Mouse (Mus musculus): ENCODE data around the gene Parp8. TPM values are rescaled to one million over a fixed set of nuclear protein-coding genes. Genes with fewer than 3 reads are reported as not detected.

Parp8 gene
- polyA plus RNA-seq, 1 experiment from 2014 or later: 9.8 TPM

DNA sequence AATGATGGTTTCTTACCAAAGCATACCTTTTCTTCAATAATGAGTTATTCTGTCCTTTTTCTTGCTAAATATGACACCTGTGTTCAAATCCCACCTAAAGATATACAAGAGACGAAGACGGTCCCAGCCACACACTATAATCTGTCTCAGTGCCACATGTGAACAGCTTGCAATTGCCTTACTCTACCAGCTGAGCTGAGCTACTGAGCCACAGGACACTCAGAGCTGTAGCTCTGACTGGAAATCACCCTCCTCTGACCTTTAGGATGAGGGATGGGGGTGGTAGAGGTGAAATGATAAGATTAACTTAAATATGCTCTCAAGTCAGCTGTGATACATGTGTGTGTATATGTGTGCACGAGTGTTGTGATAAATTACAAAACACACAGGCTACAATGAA is 57.9 kb downstream of the Parp8 start:
- DNase-seq (ENCODE audit: low spot score): no peak

- DNase-seq (ENCODE audit: low spot score): no peak
Observed at GRCm38 (mm10) chr13:116962480-116963462, 62.6 kb downstream of the Parp8 start.

- DNase-seq (ENCODE audit: low spot score): no peak
Observed at GRCm38 (mm10) chr13:116958776-116959589, 66.4 kb downstream of the Parp8 start.

- DNase-seq (ENCODE audit: low spot score): no peak
Observed at GRCm38 (mm10) chr13:116957577-116957976, 67.8 kb downstream of the Parp8 start.

GRCm38 (mm10) chr13:116951336-116951735 is 74.0 kb downstream of the Parp8 start:
- no peak for DNase-seq (ENCODE audit: low spot score)

DNA sequence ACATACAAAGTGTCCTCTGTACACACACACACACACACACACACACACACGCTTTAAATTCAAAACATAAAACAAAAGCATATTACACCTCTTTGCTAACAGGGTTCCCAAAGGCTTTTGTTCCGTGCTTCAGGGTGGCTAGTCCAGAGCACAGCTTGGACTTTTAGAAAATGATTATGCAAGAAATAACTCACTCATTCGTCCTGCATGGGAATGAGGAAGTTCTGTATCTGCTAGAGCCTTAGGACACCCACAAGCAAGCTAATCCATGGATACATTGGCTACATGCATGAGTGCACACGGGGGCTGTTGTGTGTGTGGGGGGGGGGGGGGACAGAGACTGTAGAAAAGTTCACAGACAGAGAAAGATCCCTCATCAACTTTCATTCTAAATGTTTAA is 75.8 kb downstream of the Parp8 start:
- DNase-seq (ENCODE audit: low spot score): no peak

DNA sequence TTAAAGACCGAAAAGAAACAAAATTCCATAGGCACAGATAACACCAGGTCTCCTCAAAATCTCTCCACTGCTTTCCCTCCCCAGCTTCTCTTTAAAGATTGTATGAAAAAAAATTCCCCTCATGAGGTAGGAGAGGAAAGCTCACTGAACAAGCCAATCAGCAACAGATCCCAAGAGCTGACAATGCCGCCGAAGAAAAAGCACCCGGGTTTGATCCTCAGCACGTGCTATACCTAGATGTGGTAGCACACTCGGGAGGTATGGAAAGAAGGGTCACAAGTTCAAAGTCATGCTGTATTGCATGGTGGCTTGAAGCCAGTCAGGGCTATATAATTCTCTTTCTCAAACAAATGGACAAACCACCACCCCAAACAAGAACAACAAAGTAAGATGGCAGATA is 76.3 kb downstream of the Parp8 start:
- no peak for DNase-seq (ENCODE audit: low spot score)

- DNase-seq (ENCODE audit: low spot score): no peak
Observed at GRCm38 (mm10) chr13:116948299-116948659, 77.1 kb downstream of the Parp8 start.

- DNase-seq (ENCODE audit: low spot score): no peak
Observed at GRCm38 (mm10) chr13:116947611-116948298, 77.6 kb downstream of the Parp8 start.

GRCm38 (mm10) chr13:116946566-116946965 is 78.8 kb downstream of the Parp8 start:
- no peak for DNase-seq (ENCODE audit: low spot score)

DNA sequence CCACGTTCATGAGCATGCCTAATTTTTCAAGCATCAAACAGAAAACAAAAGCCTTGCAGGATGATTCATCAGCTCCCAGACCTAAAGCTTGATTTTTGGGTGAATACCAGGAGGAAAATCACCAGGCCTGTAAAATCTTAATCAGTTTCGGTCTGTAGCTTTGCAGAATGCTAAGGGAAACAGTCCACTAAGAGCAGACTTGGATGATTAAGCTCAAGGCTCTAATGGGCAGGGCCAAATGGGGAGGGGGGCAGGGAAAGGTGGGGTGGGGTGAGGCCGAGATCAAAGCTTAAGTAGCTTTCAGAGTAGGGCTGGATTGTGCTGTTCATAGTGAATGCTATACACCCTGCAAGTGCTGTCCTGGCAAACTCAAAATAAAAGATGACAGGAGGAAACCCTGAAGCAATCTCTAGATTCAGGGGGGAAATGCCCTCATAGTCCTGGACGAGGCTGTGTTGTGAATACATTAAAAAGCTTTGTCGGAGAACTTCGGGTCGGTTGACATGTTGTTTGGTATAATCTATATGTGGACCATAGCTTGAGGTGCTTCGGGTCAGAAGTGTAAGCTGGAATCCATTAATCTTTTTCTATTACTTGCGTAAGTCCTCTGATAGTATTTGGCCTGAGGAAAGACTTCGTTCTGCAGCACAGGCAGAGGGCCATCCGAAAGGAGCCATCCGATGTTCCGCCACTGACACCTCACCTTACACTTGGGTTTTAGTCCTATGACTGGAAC is 83.9 kb downstream of the Parp8 start:
- no peak for DNase-seq (ENCODE audit: low spot score)

- DNase-seq (ENCODE audit: low spot score): no peak
Observed at GRCm38 (mm10) chr13:116940761-116941160, 84.6 kb downstream of the Parp8 start.

DNA sequence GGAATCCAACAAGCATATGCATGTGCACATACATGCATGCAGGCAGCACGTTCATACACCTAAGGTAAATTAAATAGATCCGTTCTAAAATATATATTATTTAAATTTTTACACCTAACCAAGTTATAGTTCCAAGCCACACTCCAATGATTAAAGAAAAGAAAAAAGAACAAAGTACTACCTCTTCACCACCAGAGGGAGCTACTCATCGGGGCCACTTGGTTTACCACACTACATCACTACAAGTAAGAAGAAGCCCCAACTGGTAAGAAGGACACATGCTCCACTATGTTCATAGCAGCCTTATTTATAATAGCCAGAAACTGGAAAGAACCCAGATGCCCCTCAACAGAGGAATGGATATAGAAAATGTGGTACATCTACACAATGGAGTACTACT is 88.3 kb downstream of the Parp8 start:
- peak; percentile 34 for DNase-seq (ENCODE audit: low spot score)

- no peak for DNase-seq (ENCODE audit: low spot score)
Observed at GRCm38 (mm10) chr13:116917387-116917930, 107.9 kb downstream of the Parp8 start.

DNA sequence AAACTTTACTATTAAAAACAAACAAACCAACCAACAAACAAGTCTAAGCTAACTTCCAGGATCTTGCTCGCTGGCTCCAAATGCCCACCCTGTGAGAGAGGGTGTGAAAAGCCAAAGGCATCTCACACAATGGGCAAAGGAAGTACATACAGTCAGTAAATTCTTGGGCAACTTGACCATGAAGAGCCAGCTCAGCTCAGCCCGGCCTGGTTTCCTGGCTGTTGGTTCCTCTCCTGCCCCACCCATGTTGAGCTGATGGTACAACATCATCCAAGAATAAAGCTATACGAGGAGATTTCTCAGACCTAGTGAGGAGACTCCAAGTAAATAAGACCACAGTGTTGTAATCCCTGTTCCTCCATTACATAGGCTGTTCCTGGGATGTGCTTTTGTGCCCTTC is 117.1 kb downstream of the Parp8 start:
- no peak for DNase-seq (ENCODE audit: low spot score)

- no peak for DNase-seq (ENCODE audit: low spot score)
Observed at GRCm38 (mm10) chr13:116903394-116903793, 121.9 kb downstream of the Parp8 start.

DNA sequence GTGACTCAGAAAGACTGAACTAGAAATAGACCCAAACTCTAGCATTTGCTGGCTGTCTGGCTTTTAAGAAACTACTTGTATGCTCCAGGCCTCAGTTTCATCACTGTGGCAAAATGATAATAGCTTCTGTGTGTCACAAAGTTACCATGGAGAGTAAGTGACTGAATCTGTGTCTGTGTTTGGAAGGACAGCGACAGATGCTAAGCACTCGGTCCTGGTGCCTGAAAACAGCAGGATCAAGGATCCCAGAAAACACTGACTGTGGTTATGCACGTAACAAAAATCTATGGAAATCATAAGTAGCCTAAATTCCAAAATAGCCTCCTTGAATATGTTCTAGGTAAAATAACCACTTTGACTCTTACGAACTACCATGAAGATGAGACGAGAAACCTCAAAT is 126.9 kb downstream of the Parp8 start:
- no peak for DNase-seq (ENCODE audit: low spot score)

DNA sequence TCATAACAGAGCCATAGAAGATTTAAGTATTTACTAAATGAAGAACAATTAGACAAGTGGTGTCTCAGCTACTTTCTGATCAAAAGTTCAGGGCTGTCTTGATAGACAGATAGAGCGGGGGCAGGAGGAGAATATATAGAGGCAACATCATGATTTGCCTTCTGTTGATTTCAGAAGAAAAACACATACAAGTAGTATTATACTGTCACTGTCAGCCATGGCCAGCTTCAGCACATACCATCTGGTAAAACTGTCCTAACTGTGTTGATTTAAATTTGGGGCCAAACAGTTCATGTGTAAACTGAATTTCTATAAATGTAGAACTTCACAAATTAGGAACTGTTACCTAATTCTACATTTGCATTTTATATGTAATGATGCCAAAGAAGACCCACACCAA is 127.6 kb downstream of the Parp8 start:
- no peak for DNase-seq (ENCODE audit: low spot score)

GRCm38 (mm10) chr13:116884422-116884942 is 140.9 kb downstream of the Parp8 start:
- no peak for DNase-seq (ENCODE audit: low spot score)

DNA sequence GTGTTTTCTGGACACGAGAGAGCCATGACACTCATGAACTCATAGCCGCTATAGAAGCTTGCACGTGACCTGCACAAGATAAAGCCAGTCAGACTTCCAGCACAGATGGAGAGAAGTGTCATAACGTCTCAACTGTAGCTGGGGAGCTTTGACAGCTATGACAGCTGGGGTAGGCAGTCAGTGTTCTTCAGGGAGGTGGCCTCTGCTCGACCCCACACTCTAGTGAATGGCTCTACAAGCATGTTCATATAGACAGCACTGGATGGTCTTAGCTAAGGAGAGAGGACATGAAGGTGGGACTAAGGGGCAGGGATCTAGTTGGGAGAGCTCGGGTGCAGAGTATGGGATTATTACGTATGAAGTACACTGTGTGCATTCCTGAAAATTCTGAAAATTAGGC is 143.1 kb downstream of the Parp8 start:
- no peak for DNase-seq (ENCODE audit: low spot score)

Measured in thymus, postnatal 0 days (tissue).